Mouse (Mus musculus) thymus, adult 2 months (tissue): ENCODE data around the gene Bpgm.

Experiments used
- CTCF ChIP-seq: fragments of 200-500 bp; IDR thresholded peaks from 2 replicates; pipeline ENCODE4 v1.5.1; 2012; ENCODE audit warnings: mild to moderate bottlenecking, control low read depth, low read length, moderate library complexity, borderline replicate concordance; ENCODE audit not compliant: control insufficient read depth, poor library complexity, insufficient read depth; ENCODE audit errors: extremely low read depth
- POLR2A ChIP-seq: fragments of 200-500 bp; IDR thresholded peaks from 2 replicates; pipeline ENCODE4 v1.6.1; 2012; ENCODE audit warnings: mild to moderate bottlenecking, low read length, control low read depth, moderate library complexity; ENCODE audit not compliant: control insufficient read depth, poor library complexity, insufficient read depth; ENCODE audit errors: extremely low read depth

- no peak for TF ChIP-seq CTCF
- no peak for TF ChIP-seq POLR2A
Observed at GRCm38 (mm10) chr6:34463582-34463981, 12.4 kb upstream of the Bpgm start.
